Mouse (Mus musculus) hindbrain, embryonic 16.5 days (tissue): ENCODE measurements around the gene 9930021J03Rik. TPM values are rescaled to one million over a fixed set of nuclear protein-coding genes. Genes with fewer than 3 reads are reported as not detected.

Experiments
- ATAC-seq: fragments of 200-750 bp; cut with Nextera tagmentation; 2 replicates; pipeline ENCODE4 v1.8.0; 2017; ENCODE audit warnings: moderate TSS enrichment, moderate library complexity
- H3K27ac ChIP-seq: fragments of 300-500 bp; sonication (generic); 2 replicates; pipeline ENCODE4 v1.5.1; 2014; ENCODE audit warnings: low read depth, mild to moderate bottlenecking, control low read depth, low read length, moderate library complexity
- H3K27me3 ChIP-seq: fragments of 300-500 bp; sonication (generic); replicated peaks from 2 replicates; pipeline ENCODE4 v1.6.1; 2014; ENCODE audit warnings: low read length; ENCODE audit not compliant: control insufficient read depth, insufficient read depth
- H3K36me3 ChIP-seq: fragments of 300-500 bp; sonication (generic); 2 replicates; pipeline ENCODE4 v1.6.1; 2014; ENCODE audit warnings: mild to moderate bottlenecking, low read length, moderate library complexity, mixed read lengths; ENCODE audit not compliant: control insufficient read depth, insufficient read depth
- H3K4me1 ChIP-seq: fragments of 300-500 bp; sonication (generic); 2 replicates; pipeline ENCODE4 v1.6.1; 2014; ENCODE audit warnings: low read depth, low read length; ENCODE audit not compliant: control insufficient read depth, insufficient read depth
- H3K4me2 ChIP-seq: fragments of 300-500 bp; sonication (generic); 2 replicates; pipeline ENCODE4 v1.6.1; 2014; ENCODE audit warnings: mild to moderate bottlenecking, low read length, control low read depth, moderate library complexity
- H3K4me3 ChIP-seq: fragments of 300-500 bp; sonication (generic); 2 replicates; pipeline ENCODE4 v1.5.1; 2014; ENCODE audit warnings: mild to moderate bottlenecking, low read length, control low read depth, moderate library complexity
- H3K9ac ChIP-seq: fragments of 300-500 bp; sonication (generic); 2 replicates; pipeline ENCODE4 v1.6.1; 2014; ENCODE audit warnings: low read depth, mild to moderate bottlenecking, control low read depth, low read length, moderate library complexity
- H3K9me3 ChIP-seq: fragments of 300-500 bp; sonication (generic); 2 replicates; pipeline ENCODE4 v1.6.1; 2014; ENCODE audit warnings: mild to moderate bottlenecking, low read length, moderate library complexity; ENCODE audit not compliant: control insufficient read depth
- WGBS: fragments of 180-500 bp; shearing (Covaris S2); extraction: QIAGEN DNeasy Blood & Tissue Kit; methylation state at CpG from one replicate; pipeline ENCODE4 v1.1.7; 2014; 5-methylcytosine and 5-hydroxymethylcytosine counted together
- polyA plus RNA-seq: library from polyadenylated mRNA; unstranded; fragments of >200 nt; fragmentation: Nextera tagmentation; extraction: Ambion mirVana; gene quantifications from 2 replicates; pipeline ENCODE4 v1.2.1, GENCODE M21; 2015

The 9930021J03Rik gene
- polyA plus RNA-seq, 1 experiment from 2014 or later = 5.2 TPM

DNA sequence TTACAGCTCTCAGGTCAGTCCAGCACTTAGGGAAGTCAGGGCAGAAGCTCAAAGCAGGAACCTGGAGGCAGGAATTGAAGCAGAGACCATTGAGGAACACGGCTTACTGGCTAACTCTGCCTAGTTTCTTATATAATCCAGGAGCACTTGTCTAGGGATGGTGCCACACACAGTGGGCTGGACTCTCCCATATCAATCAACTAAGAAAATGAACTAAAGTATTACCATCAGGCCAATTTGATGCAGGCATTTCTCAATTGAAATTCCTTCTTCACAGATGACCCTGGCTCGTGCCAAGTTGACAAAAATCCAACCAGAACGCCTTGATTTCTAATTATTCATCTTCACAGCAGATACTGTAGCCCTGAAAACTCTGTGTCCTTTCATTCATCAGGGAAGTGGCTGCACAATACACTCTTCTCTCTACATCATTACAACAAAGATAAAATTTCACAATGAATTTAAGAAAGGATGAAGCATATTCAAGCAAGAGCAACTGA is 32.9 kb upstream of the 9930021J03Rik start:
- Histone ChIP-seq H3K4me2 (no peak overlapping the region), H3K4me3 (no peak overlapping the region), H3K9ac (no peak overlapping the region), H3K4me1 (no peaks in the 10 kb centered on the region), H3K36me3 (no peaks in the 10 kb centered on the region), H3K27me3 (no peaks in the 10 kb centered on the region), H3K27ac (no peak overlapping the region), H3K9me3 (no peaks in the 10 kb centered on the region)
- WGBS = 73% methylated on average over 3 of the region's 3 CpGs
- ATAC-seq = no peak

DNA sequence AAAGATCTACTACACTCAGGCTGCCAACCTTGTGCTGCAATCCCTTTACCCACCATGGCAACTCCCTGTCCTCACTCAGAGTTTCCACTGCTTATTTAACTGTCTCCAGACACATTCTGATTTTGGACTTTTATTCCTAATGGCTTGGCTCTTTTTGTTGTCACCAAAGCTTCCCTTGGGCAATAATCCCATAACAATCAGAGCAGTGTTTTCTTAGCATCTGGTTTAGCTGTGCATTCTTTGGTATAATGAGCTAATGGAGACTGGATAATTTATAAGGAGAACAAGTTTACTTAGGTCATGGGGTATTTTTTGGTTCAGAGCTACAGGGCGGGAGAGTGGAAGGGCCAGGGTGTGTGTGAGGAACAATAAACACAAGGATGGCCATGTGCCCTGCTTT is 32.4 kb upstream of the 9930021J03Rik start:
- H3K4me2 ChIP-seq = no peak overlapping the region
- no peaks in the 10 kb centered on the region for H3K9me3 ChIP-seq
- no peaks in the 10 kb centered on the region for H3K4me1 ChIP-seq
- WGBS = 61% methylated on average over 1 of the region's 1 CpGs
- ATAC-seq = no peak
- H3K4me3 ChIP-seq = no peak overlapping the region
- H3K27me3 ChIP-seq = no peaks in the 10 kb centered on the region
- H3K9ac ChIP-seq = no peak overlapping the region
- no peaks in the 10 kb centered on the region for H3K36me3 ChIP-seq
- H3K27ac ChIP-seq = no peak overlapping the region

DNA sequence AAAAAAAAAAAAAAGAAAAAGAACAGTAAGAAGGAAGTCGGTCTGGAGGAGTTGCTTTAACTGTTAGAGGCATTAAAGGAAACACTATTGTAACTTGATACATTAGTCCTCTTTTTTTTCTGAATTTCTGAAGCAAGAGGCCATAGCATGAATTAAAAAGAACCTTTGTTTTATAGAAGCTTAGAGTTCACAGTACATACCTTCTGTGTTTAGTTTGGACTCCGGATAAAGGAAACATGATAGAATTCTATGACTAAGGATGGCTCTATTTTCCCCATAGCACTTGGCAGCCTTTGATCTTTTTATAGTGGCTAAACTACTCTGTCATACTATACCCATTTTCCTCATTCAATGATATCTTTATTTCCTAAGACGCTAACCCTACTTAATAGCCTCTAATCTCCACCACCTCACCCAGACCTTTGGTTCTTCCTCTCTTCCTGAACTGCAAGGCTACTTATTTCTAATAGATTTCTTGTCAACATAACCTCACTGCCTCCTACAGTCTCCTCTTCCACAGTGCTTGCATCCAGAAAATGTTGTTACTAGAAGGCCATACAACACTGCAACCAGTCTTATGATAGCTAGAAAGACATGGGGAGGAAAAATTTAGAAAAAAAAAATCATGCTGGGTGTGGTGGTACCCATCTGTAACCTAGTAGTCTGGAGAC is 29.7 kb upstream of the 9930021J03Rik start:
- no peaks in the 10 kb centered on the region for H3K36me3 ChIP-seq
- H3K4me3 ChIP-seq = no peak overlapping the region
- H3K27ac ChIP-seq = no peak overlapping the region
- H3K27me3 ChIP-seq = no peaks in the 10 kb centered on the region
- H3K4me1 ChIP-seq = no peaks in the 10 kb centered on the region
- WGBS = 72% methylated on average over 3 of the region's 3 CpGs
- H3K4me2 ChIP-seq = no peak overlapping the region
- ATAC-seq = no peak
- H3K9me3 ChIP-seq = no peaks in the 10 kb centered on the region
- H3K9ac ChIP-seq = no peak overlapping the region

DNA sequence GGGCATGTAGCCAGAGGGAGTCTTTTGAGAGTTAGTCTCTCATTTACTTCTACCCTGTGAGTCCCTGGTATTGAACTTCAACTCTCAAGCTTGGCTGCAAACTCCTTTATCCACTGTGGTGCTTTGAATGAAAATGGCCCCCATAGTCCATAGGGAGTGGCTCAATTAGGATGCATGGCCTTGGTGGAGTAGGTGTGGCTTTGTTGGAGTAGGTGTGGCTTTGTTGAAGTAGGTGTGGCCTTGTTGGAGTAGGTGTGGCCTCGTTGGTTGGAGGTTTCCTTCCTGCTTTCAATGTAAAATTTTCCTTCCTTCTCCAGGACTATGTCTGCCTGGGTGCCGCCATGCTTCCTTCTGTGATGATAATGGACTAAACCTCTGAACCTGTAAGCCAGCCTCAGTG is 25.1 kb upstream of the 9930021J03Rik start:
- no peaks in the 10 kb centered on the region; the same call in 1 of the 2 replicates for H3K27me3 ChIP-seq
- no peak overlapping the region for H3K4me3 ChIP-seq
- ATAC-seq = no peak
- H3K4me2 ChIP-seq = no peak overlapping the region
- H3K4me1 ChIP-seq = no peaks in the 10 kb centered on the region
- no peak overlapping the region for H3K27ac ChIP-seq
- H3K9me3 ChIP-seq = no peaks in the 10 kb centered on the region
- H3K36me3 ChIP-seq = no peaks in the 10 kb centered on the region
- H3K9ac ChIP-seq = no peak overlapping the region
- 76% methylated on average over 2 of the region's 2 CpGs for WGBS

DNA sequence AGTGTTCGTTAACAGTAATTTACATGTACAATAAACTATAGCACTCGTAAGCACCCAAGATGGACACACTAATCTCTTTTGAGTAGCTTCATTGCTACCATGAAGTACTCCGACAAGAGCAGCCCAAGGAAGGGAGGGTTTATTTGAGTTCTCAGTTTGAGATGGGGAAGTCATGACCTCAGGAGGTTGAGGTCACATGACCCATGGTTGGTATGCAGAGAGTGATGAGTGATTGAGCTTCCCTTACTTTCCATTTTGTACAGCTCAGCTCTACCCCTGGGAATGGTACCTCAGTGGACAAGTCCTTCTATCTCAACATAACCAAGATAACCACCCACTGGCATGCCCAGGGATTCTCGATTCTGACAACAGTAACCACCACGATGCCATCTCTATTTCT is 22.8 kb upstream of the 9930021J03Rik start:
- no peaks in the 10 kb centered on the region for H3K9me3 ChIP-seq
- no peaks in the 10 kb centered on the region for H3K4me1 ChIP-seq
- H3K36me3 ChIP-seq = no peaks in the 10 kb centered on the region
- no peak overlapping the region for H3K9ac ChIP-seq
- no peak overlapping the region for H3K27ac ChIP-seq
- ATAC-seq = no peak
- WGBS = 83% methylated on average over 5 of the region's 5 CpGs
- H3K4me3 ChIP-seq = no peak overlapping the region
- H3K4me2 ChIP-seq = no peak overlapping the region
- H3K27me3 ChIP-seq = no peaks in the 10 kb centered on the region; the same call in 1 of the 2 replicates

DNA sequence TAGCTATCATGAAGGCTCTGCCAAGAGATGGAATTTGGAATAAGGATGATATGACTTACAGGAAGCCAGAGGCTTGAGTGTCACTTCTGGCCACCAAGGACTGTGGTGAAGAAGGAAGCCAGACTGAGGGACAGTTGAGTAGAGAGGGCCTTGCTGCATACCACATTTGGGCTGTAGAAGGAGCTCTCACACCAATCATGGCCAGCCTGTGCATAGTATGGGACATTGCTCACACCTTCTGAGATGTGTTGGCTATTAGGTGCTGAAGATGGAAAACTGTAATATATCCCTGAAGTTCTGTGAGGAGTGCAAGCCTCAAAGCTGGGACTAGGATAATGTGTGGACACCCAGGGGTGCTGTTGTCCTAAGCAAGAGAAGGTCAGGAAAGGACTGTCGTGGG is 20.9 kb upstream of the 9930021J03Rik start:
- Histone ChIP-seq H3K27ac (no peak overlapping the region), H3K4me1 (no peaks in the 10 kb centered on the region), H3K9ac (no peak overlapping the region), H3K9me3 (no peaks in the 10 kb centered on the region), H3K4me2 (no peak overlapping the region), H3K36me3 (no peaks in the 10 kb centered on the region), H3K4me3 (no peak overlapping the region), H3K27me3 (no peaks in the 10 kb centered on the region; the same call in 1 of the 2 replicates)
- peak; percentile 91 for ATAC-seq
- WGBS = 81% methylated on average over 1 of the region's 1 CpGs

DNA sequence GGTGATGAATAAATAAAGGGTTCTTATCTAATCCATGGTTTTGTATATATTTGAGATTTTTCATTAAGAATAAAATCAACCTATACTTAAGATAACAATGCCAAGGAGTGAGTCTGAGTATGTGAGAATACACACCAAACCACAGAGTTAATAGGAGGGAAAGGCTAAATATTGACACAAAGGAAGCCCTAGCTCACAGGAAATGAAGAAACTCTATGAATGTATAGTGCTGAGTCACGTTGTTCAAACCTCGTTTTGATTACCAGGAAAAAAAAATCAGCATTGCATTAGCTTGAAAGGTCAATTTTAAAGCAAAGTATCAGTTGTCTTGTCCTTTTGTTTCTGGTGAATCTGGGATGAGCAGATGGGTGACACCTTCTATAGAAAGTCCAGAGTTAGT is 19.2 kb upstream of the 9930021J03Rik start:
- no peaks in the 10 kb centered on the region for H3K36me3 ChIP-seq
- H3K9ac ChIP-seq = no peak overlapping the region
- no peak overlapping the region for H3K4me3 ChIP-seq
- no peaks in the 10 kb centered on the region for H3K9me3 ChIP-seq
- no peak overlapping the region for H3K4me2 ChIP-seq
- no peaks in the 10 kb centered on the region for H3K4me1 ChIP-seq
- WGBS = 67% methylated on average over 2 of the region's 2 CpGs
- H3K27ac ChIP-seq = no peak overlapping the region
- no peaks in the 10 kb centered on the region; the same call in 1 of the 2 replicates for H3K27me3 ChIP-seq
- no peak for ATAC-seq

DNA sequence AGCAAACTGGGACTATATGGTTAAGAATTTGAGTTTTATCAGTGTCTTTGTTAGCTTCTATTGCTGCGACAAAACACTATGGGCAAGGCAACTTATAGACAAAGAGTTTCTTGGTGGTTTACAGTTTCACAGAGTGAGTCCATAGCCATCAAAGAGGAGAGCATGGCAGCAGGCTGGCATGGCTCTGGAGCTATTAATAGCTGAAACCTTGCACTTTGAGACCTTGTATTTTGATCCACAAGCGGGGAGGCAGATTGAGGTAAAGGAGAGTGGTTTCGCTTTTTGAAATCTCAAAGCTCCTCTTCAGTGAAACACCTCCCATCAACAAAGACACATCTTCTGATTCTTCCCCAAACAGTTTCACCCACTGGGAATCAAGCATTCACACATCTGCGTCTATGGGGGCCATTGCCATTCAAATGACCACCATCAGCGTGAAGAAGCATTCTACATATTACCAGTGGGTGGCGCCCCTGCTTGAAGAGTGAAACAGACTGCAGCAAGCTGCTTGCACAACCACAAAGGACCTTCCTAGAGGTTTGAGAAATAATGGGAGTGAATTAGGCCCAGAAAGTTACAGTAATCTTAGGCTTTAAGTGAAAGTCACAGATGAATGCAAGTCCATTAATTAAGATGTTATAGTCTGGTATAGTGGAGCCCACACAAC is 18.4 kb upstream of the 9930021J03Rik start:
- no peaks in the 10 kb centered on the region for H3K9me3 ChIP-seq
- H3K27ac ChIP-seq = no peak overlapping the region
- WGBS = 54% methylated on average over 6 of the region's 6 CpGs
- H3K27me3 ChIP-seq = no peaks in the 10 kb centered on the region; the same call in 1 of the 2 replicates
- H3K4me2 ChIP-seq = no peak overlapping the region
- no peaks in the 10 kb centered on the region for H3K4me1 ChIP-seq
- no peaks in the 10 kb centered on the region for H3K36me3 ChIP-seq
- no peak overlapping the region for H3K9ac ChIP-seq
- no peak overlapping the region for H3K4me3 ChIP-seq
- ATAC-seq = no peak

DNA sequence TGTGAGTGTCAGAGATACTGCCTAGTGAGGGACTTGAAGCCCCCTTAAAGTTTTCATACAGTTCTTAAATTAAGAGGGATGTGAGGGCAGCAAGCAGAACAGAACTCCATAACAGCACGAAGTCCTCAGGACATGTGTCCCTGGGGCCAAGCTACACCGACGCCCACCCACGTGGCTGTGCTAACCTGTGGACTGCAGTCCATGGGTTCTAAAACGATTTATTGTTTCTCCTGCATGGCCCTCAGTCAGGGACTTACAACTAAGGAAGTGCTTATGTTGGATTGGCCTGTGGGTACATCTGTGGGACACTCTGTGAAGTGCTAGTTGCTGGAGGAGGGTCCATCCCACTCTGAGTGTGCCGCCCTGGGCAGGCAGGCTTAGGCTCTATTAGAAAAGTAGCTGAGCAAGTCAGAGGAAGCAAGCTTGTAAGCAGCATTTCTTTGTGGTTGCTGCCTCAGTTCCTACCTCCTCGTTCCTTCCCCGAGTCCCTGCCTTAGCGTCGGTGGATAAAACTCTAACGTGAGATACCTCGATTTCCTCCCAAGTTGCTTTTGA is 17.7 kb upstream of the 9930021J03Rik start:
- Histone ChIP-seq H3K4me3 (no peak overlapping the region), H3K9me3 (no peaks in the 10 kb centered on the region), H3K4me1 (no peaks in the 10 kb centered on the region), H3K27me3 (no peaks in the 10 kb centered on the region; the same call in 1 of the 2 replicates), H3K27ac (no peak overlapping the region), H3K9ac (no peak overlapping the region), H3K36me3 (no peaks in the 10 kb centered on the region), H3K4me2 (no peak overlapping the region)
- no peak for ATAC-seq
- 64% methylated on average over 12 of the region's 12 CpGs for WGBS
